Mouse (Mus musculus): ENCODE results near the gene Ccl9. TPM values are rescaled to one million over a fixed set of nuclear protein-coding genes. Genes with fewer than 3 reads are reported as not detected.

Ccl9 gene
- 23.6 and 31.3 TPM in 2 replicates for total RNA-seq (2015; ENCODE audit: low replicate concordance)
- 22.5 and 31.5 TPM in 2 replicates for total RNA-seq (2017; ENCODE audit: low replicate concordance)

DNA sequence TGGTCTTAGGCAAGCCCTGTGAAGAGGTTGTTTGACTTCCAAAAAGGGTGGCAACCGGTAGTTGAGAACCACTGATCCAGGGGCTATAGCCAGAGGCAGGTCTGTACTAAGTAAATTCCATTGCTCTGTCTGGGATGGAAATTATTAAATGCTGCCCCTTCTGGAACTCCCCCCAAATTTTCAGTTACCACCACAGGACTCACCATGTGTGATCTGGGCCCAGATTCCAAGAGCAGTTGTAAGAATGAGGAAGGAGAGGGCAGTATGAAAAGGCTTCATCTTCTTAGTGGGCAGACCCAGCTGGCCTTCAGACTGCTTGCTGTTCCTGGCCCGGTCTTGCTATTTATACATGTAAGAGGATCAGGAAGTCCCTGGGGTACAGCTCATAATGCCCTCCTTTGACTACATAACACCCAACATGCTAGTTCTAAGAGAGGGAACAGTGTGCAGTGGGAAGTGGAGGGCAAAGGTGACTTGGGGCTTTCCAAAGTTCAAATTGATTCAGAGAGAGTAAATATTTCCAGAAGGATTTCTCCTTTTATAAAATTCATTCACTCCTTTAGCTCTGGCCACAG lies at the start of gene Ccl9:
Gene Ccl9, minus strand, starts transcription at position 451 of the 575 bp plus-strand sequence.
- no peak for ATAC-seq (replicated peaks; ENCODE audit: low FRiP score, poor library complexity, severe bottlenecking)

DNA sequence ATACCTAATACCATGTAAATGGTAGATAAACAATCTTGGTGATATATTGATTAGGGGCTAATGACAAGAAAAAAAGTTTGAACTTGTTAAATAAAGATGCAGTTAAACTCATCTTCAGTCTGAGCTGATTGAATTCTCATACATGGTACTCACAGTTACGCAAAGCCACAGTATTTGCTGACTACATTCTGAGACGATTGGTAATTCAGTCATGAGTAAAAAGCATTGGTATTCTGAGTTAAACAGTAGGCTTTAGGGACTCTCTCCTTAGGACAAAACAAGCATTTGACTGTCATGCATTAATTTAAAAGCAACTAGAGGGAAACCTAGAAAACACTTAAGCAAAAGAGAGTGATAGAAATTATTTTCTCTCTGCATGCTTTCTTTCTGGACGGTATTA lies 45.1 kb upstream of the Ccl9 start:
- no peak for ATAC-seq (replicated peaks; ENCODE audit: low FRiP score, poor library complexity, severe bottlenecking)

DNA sequence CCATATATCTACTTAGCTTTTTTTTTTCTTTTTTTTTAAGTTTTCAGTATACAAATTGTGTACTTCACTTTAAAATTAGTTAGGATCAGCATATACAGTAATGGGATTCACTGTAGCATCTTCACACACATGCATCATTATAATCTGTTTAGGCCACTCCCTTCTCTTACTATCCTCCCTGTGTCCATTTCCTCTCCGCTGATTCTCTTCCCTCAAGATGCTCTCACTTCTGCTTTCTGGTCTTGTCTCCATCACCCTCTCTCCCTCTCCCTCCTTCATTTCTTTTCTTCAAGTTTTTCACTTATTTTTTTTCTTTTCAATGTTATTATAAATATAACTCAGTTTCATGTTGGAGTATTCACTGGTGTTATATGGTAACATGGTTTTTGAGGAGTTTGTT lies 40.6 kb upstream of the Ccl9 start:
- no peak for ATAC-seq (replicated peaks; ENCODE audit: low FRiP score, poor library complexity, severe bottlenecking)

DNA sequence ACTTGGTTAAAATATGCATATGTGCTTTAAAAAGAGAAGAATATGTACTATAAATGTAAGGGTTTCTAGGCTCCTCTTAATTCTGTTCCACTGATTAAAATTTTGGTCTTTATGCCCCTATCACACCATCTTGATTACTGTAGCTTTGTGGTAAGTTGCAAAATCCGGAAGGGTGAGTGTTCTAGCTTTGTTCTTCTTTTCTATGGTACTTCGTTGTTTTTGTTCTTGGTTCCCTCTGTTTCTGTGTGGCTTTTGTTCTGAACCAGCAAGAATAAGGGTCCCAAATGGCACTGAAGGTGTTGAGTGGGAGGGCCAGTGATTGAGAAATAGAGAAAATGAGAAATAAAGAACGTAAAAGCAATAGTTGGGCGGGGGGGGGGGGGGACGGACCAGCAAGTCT lies 39.8 kb upstream of the Ccl9 start:
- no peak for ATAC-seq (replicated peaks; ENCODE audit: low FRiP score, poor library complexity, severe bottlenecking)

DNA sequence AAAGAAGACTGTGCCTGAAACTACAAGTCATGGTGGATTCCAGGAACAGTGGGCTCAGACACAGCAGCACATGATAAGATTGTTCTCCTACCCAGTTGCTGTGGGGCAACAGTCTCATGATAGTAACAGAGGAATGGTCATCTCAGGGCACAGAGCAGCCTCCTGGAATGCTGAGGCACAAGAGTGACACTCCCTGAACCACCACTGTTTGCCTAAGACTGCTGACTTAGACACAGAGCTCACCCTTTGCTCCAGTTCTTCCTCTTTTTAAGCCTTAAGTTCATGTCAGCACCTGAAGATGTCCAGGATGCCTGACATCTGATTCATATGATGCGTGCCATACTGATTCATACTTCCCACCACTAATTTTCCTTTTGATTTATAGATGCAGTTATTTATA lies 38.1 kb upstream of the Ccl9 start:
- ATAC-seq (replicated peaks; ENCODE audit: low FRiP score, poor library complexity, severe bottlenecking): no peak

DNA sequence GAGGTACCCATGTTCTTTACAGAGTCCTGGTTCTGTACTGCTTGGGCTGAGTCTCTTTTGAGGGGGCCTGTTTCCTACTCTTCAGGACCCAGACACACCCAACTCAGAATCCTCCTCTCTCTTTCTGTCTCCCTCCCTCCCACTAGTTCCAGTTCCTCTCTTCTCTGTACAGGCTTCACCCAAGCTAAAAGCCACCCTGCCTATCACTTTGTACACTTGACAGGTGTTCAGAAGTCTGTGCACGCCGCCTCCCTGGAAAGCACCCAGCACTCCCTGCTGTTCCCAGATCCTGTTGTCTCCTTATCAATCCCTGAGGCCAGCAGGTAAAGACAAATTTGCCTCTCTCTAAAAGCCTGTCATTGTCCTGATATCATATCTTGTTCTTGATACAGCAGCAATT lies 32.5 kb upstream of the Ccl9 start:
- ATAC-seq (replicated peaks; ENCODE audit: low FRiP score, poor library complexity, severe bottlenecking): no peak

DNA sequence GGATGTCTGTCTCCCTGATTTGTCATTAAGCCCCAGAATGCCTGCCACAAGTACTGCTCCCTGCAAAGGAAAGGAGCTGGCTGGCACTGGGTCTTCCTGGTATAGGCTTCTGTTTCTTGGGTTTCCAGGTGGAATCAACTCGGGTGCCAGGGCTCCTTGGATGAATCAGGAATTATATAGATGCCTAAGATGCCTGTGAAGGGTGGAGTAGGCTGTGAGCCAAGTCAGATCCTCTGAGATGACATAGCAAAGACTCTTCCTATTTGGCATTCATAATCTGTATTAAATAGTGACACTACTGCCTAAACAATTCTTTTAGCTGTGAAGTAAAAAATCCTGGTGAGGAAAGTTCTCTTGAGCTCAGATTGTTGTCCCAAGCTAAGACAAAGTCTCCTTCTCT lies 28.0 kb upstream of the Ccl9 start:
- no peak for ATAC-seq (replicated peaks; ENCODE audit: low FRiP score, poor library complexity, severe bottlenecking)

DNA sequence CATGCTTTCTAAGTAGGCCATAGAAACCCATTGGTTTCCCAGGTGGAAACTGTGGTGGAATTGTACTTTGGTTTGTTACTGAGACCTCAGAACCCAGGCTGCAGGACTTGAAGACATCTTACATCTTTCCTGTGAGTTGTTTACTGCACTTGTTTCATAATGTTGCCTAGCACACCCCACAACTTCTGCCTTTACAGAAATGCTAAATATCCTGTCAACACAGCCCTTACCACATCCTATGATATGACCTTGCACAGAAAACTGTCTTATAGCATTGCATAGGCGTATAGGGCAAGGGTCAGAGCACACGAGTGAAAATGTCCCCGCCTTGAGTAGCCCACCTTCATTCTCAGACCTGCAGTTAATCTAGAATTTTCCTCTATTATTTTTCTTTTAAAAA lies 27.1 kb upstream of the Ccl9 start:
- ATAC-seq (replicated peaks; ENCODE audit: low FRiP score, poor library complexity, severe bottlenecking): no peak

DNA sequence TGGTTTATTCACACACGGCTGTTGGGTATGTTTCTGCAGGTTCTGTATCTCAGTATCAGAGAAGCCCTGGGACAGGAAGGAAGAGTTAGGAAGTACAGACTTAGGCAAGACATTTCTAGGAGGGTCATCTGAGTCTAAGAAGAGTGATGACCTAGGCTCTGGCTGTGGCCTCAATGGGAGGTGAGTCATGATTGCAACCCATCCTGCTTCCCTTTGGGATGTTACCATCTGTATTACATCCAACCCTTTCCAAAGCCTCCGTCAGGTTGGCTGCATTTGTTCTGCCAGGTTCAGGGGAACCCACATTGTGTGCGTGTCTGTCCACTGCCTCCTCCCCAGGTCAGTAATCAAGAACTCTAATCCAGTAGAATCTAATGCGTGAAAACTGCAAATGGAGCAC lies 26.3 kb upstream of the Ccl9 start:
- ATAC-seq (replicated peaks; ENCODE audit: low FRiP score, poor library complexity, severe bottlenecking): no peak

DNA sequence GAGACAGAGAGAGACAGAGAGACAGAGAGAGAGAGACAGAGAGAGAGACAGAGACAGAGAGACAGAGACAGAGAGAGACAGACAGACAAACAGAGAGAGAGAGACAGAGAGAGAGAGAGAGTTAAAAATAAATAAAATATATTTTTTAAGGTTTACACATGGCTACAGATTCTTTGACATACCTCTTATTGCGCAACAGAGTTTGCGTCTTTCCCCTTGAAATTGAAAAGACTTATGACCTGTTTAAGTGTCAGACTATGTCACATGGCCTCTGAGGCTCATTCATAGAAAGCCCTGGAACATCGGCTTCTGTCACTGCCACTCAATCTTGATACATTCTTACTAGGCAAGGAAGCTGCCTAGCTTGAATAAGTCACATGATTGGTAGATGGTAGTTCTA lies 25.0 kb upstream of the Ccl9 start:
- ATAC-seq (replicated peaks; ENCODE audit: low FRiP score, poor library complexity, severe bottlenecking): no peak

DNA sequence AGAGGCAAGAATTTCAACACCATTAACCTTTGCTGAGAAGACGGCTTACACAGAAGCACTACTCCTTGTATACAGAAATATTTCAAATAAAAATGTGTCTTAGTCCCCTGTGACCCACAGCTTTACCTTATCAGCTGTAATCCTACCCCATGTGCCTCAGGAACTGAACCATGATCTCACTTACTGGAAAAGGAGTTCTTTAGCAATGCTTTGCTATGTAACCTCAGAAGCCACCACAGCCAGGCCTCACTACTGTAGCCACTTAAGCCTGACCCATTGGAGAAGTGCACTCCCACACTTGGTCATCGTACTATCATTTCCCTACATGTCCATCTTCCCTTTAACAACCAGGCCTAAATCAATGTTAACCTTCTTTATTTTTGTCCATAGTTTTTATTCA lies 22.1 kb upstream of the Ccl9 start:
- no peak for ATAC-seq (replicated peaks; ENCODE audit: low FRiP score, poor library complexity, severe bottlenecking)

DNA sequence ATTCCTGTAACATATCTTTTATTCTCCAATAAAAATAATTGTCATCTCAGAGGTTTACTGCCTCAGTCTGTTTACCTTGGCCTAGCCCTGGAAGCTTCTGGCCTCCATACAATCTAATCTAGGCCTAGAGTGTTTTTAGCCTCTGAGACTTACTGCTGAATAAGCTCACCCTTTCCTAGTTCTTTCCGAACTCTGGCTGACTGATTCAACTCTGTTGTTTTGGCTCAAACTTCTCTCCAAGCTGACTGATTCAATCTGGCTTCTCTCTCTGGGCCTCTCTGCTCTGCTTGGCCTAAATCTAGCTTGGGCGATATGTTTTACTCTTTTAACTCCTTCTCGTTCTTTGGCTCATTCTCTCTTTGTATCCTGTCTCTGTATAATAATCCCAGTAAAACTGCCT lies 20.6 kb upstream of the Ccl9 start:
- no peak for ATAC-seq (replicated peaks; ENCODE audit: low FRiP score, poor library complexity, severe bottlenecking)

DNA sequence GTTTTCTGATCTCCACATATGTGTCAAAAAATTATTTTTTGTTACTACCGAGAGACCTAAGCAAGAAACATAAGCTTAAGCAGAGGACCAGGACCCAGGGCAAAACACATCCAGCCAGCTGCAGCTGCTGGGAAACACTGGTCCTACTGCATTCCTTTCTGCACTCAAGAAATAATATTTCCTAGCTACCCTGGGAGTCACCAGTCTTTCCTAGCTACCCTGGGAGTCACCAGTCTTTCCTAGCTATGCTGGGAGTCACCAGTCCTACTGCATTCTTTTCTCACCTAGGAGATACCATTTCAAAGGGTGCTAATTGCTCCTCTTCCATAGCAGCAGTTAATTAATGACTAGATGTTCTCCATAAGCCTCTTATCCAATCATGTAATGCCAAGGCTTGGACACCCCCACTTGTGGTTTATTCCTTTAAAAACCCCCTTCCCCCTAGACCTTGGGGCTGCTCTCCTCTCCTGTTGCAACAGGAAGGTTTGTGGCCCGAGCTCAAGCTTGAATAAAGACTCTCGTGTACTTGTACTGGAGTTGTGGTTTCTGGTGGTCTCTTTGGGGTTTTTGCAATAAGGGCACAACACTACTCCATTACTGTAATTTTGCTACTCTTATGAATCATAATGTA lies 19.9 kb upstream of the Ccl9 start:
- ATAC-seq (replicated peaks; ENCODE audit: low FRiP score, poor library complexity, severe bottlenecking): no peak

DNA sequence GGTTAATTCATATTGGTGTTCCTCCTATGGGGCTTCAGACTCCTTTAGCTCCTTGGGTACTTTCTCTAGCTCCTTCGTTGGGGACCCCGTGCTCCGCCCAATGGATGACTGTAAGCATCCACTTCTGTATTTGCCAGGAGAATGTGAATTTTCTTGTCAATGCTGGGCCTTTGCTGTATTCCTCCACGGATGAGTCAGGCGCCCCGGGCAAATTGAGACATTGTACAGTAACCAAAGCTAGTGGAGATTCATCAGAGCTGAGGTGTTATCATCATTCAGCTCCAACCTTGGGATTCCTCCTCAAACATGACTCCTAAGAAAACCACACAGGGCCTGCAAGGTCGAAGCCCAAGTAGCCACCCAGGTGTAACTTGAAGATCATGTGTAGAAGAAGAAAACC lies 19.4 kb upstream of the Ccl9 start:
- ATAC-seq (replicated peaks; ENCODE audit: low FRiP score, poor library complexity, severe bottlenecking): no peak

DNA sequence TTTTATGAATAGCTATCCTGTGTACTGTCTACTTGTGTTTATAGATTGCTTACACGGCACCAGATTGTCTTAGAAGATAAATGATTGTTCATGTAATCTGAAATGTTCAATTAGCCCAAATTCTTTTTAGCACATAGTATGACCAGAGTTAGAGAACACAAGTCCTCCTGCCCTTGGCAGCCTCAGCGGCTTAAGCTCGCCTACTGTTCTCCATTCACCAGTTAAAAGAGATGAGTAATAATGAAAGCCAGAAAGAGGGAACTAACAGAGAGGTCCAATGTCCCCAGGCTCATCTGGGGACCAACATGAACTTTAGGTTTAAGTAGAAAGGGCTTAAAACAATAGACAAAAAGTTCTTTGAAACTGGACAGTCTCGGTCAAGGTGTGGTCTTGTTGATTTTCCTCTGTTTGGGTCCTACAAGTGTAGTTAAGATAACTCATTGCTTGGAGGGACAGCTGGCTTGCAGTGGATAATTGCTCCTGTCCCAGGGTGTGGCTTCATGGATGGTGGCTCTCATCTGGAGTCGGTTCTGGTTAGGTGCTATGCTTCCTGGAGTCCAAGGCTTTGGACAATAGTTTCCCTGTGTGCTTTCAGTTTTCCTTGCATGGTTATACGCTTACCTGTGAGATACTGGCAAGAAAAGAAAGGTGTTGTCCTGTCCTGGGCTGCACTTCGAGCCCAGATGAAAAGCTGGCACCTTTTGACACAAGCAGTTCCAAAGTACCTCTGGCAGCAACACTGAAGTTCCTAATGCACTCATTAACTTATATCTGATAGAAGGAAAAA lies 17.4 kb upstream of the Ccl9 start:
- ATAC-seq (replicated peaks; ENCODE audit: low FRiP score, poor library complexity, severe bottlenecking): no peak

DNA sequence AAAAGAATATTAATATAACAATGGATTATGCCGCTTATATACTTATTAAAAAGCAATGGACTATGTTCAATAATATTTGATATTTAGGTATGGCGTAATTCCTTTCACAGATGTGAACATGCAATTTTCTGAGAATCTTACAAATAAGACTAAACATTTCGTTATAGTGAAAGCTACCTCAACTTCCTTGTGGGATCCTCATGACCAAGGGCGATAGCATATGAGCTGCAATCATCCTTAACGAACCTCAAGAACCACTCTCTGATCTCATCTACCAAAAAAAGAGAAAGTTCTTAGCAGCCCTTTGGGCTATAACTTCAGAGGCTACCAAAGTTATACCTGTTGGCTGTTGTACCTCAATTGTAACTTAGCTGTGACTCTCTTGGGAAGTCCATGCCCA lies 15.0 kb upstream of the Ccl9 start:
- no peak for ATAC-seq (replicated peaks; ENCODE audit: low FRiP score, poor library complexity, severe bottlenecking)

DNA sequence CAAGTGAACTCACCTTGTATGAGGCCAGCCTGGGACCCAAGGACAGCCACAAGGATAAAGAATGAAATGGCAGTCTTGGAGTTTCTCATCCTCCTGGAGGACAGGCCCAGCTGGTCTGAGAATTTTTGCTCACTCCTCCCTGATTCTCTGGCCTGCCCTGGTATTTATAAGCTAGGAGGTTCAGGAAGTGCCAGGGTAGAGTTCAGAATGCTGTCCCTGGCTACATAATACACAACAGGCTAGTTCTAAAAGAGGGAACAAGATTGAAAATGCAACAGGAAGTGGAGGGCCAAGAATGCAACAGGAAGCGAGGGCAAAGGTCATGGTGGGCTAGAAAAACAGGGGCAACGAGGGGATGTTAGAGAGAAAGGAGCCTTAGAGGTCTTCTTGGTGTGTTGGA lies 14.4 kb upstream of the Ccl9 start, which contains the start of gene Ccl6:
Gene Ccl6, minus strand, starts transcription at position 235 of the 400 bp plus-strand sequence.
- ATAC-seq (replicated peaks; ENCODE audit: low FRiP score, poor library complexity, severe bottlenecking): no peak

DNA sequence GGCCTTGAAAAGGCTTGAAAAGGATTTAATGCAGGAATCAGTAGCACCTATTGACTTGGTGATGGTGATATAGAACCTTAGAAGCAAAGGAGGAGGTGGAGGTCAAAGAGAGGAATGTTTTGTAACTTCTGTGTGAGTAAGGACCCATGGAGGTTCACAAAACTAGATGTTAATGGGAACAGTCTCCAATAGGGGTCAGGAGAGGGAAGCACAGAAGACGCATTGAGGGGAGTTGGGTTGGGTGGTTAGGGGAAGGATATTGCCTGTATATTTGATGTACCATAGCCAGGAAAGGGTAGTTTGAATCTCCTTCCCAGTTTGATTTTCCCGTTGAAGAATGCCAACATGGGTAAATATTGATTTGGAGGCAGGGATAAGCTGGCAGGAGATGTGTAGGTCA lies 5.8 kb upstream of the Ccl9 start:
- no peak for ATAC-seq (replicated peaks; ENCODE audit: low FRiP score, poor library complexity, severe bottlenecking)

DNA sequence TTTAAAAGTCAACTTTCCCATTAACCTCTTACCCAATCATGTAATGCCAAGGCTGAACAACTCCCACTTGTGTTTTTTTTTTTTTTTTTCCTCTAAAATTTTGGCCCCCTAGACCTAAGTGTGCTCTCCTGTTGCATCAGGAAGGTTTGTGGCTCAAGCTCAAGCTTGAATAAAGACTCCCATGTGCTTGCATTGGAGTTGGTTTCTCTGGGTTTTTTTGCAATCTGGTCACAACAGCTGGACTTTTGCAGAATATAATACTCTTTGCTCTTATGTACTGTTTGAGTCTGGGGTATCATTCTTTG lies 5.0 kb upstream of the Ccl9 start:
- ATAC-seq (replicated peaks; ENCODE audit: low FRiP score, poor library complexity, severe bottlenecking): no peak

DNA sequence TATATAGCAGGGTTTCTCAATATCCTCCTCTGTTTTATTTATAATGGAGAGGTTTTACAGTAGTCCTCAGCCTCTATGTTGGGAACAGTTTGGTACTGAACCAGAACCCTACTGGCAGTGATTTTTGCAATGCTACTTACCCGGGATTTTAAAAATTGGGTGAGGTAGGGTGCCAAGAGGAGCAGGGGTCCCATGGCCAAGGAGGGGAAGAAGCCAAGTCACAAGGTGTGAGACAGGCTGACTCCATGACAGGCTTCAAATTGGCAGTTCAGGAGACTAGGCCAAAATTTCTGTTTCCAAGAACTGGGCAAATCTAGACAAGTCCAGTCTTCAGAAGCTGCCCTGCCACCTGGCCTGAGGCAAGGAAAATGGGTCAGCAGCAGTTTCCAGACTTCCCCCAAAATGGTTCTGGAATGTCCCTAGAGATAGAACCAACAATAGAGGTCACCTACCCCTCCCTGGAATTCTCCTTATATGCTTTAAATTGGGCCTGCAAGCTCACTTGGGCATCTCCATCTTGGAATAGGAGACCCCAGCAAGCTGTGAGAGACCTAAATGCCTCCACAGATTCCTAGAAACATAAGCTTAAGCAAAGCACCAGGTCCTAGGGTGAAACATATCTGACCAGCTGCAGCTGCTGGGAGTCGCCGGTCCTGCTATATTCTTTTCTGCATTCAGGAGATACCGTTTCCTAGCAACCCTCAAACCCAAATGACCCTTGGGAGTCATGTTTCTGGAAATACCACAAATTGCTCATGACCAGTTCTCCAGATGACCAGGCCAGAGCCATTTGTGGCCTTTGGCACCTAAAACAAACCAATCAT lies 4.4 kb upstream of the Ccl9 start:
- ATAC-seq (replicated peaks; ENCODE audit: low FRiP score, poor library complexity, severe bottlenecking): no peak
